Mouse (Mus musculus): ENCODE measurements around the gene Anxa2. TPM values are rescaled to one million over a fixed set of nuclear protein-coding genes. Genes with fewer than 3 reads are reported as not detected.
A peak's percentile ranks its signal among the peaks of the same experiment; 100 is the strongest.

Anxa2 gene
- total and polyA plus RNA-seq, 3 experiments = 7.3 to 56.9 (median 27.3) TPM

GRCm38 (mm10) chr9:69451886-69452810, 1.3 kb upstream of the Anxa2 start:
- TF ChIP-seq GATA2 (IDR thresholded peaks at IDR 0.05; ENCODE audit: borderline replicate concordance, low read depth, low read length) (no peak), CTCF (IDR thresholded peaks at IDR 0.05; ENCODE audit: low read depth, low read length) (no peak), TAL1 (conservative IDR thresholded peaks at IDR 0.05; ENCODE audit: low read depth, low read length) (no peak), GATA1 (IDR thresholded peaks at IDR 0.05; ENCODE audit: borderline replicate concordance, low read length) (no peak), POLR2AphosphoS5 (IDR thresholded peaks at IDR 0.05; ENCODE audit: insufficient replicate concordance, low read depth, low read length) (no peak)
- DNase-seq (ENCODE audit: low spot score) = no peak
- Histone ChIP-seq H3K27me3 (ENCODE audit: insufficient read depth, low read length) (peaks cover 4% of the 10 kb centered on the region; the same call in 1 of the 2 replicates), H3K9me3 (replicated peaks) (no peaks in the 10 kb centered on the region), H3K4me1 (ENCODE audit: insufficient read depth, low read depth, low read length) (peaks cover 55% of the 10 kb centered on the region), H3K36me3 (replicated peaks) (peaks cover 18% of the 10 kb centered on the region), H3K4me3 (ENCODE audit: low read depth, low read length) (no peak overlapping the region)
- ATAC-seq (ENCODE audit: extremely low read depth, insufficient number of reproducible peaks, low FRiP score, poor library complexity, severe bottlenecking) = no peak

- H3K4me1 ChIP-seq (ENCODE audit: insufficient read depth, low read depth, low read length) = peaks cover 72% of the 10 kb centered on the region
- TF ChIP-seq CTCF (IDR thresholded peaks at IDR 0.05; ENCODE audit: low read depth, low read length) (no peak), POLR2AphosphoS5 (IDR thresholded peaks at IDR 0.05; ENCODE audit: insufficient replicate concordance, low read depth, low read length) (no peak), TAL1 (conservative IDR thresholded peaks at IDR 0.05; ENCODE audit: low read depth, low read length) (no peak), GATA2 (IDR thresholded peaks at IDR 0.05; ENCODE audit: borderline replicate concordance, low read depth, low read length) (no peak), GATA1 (IDR thresholded peaks at IDR 0.05; ENCODE audit: borderline replicate concordance, low read length) (no peak)
- H3K9me3 ChIP-seq (replicated peaks) = no peaks in the 10 kb centered on the region
- peaks cover 2% of the 10 kb centered on the region; the same call in 1 of the 2 replicates for H3K27me3 ChIP-seq (ENCODE audit: insufficient read depth, low read length)
- peak; percentile 64 for ATAC-seq (ENCODE audit: extremely low read depth, insufficient number of reproducible peaks, low FRiP score, poor library complexity, severe bottlenecking)
- H3K36me3 ChIP-seq (replicated peaks) = peaks cover 33% of the 10 kb centered on the region
- peak overlapping the region; percentile 75 for H3K4me3 ChIP-seq (ENCODE audit: low read depth, low read length)
- peak; percentile 60 for DNase-seq (ENCODE audit: low spot score)
Observed at GRCm38 (mm10) chr9:69453901-69454666, 664 bp downstream of the Anxa2 start.

- TF ChIP-seq CTCF (IDR thresholded peaks at IDR 0.05; ENCODE audit: low read depth, low read length) = no peak
- TF ChIP-seq TAL1 (conservative IDR thresholded peaks at IDR 0.05; ENCODE audit: low read depth, low read length) = no peak
- no peak for TF ChIP-seq POLR2AphosphoS5 (IDR thresholded peaks at IDR 0.05; ENCODE audit: insufficient replicate concordance, low read depth, low read length)
- Histone ChIP-seq H3K4me3 (ENCODE audit: low read depth, low read length) (peak overlapping the region; percentile 75; the same call in 1 of the 2 replicates), H3K4me1 (ENCODE audit: insufficient read depth, low read depth, low read length) (peaks cover 78% of the 10 kb centered on the region), H3K9me3 (replicated peaks) (no peaks in the 10 kb centered on the region), H3K27me3 (ENCODE audit: insufficient read depth, low read length) (peaks cover 2% of the 10 kb centered on the region; the same call in 1 of the 2 replicates), H3K36me3 (replicated peaks) (peaks cover 39% of the 10 kb centered on the region)
- DNase-seq (ENCODE audit: low spot score) (no peak), ATAC-seq (ENCODE audit: extremely low read depth, insufficient number of reproducible peaks, low FRiP score, poor library complexity, severe bottlenecking) (no peak)
Observed at GRCm38 (mm10) chr9:69454691-69455090, 1.3 kb downstream of the Anxa2 start.

- no peak for DNase-seq (ENCODE audit: low spot score)
- H3K4me3 ChIP-seq (ENCODE audit: low read depth, low read length) = peak overlapping the region; percentile 22; the same call in 1 of the 2 replicates
Observed at GRCm38 (mm10) chr9:69455391-69455790, 2.0 kb downstream of the Anxa2 start.

GRCm38 (mm10) chr9:69456406-69457075, 3.1 kb downstream of the Anxa2 start:
- H3K36me3 ChIP-seq (replicated peaks) = peaks cover 56% of the 10 kb centered on the region
- H3K9me3 ChIP-seq (replicated peaks) = no peaks in the 10 kb centered on the region
- ATAC-seq (ENCODE audit: extremely low read depth, insufficient number of reproducible peaks, low FRiP score, poor library complexity, severe bottlenecking) (no peak), DNase-seq (ENCODE audit: low spot score) (no peak)
- H3K4me3 ChIP-seq (ENCODE audit: low read depth, low read length) = no peak overlapping the region
- peaks cover 82% of the 10 kb centered on the region for H3K4me1 ChIP-seq (ENCODE audit: insufficient read depth, low read depth, low read length)
- H3K27me3 ChIP-seq (ENCODE audit: insufficient read depth, low read length) = peaks cover 2% of the 10 kb centered on the region; the same call in 1 of the 2 replicates
- TF ChIP-seq GATA2 (IDR thresholded peaks at IDR 0.05; ENCODE audit: borderline replicate concordance, low read depth, low read length) (no peak), GATA1 (IDR thresholded peaks at IDR 0.05; ENCODE audit: borderline replicate concordance, low read length) (no peak)

More at GRCm38 (mm10) chr9:69455391-69455790, 2.0 kb downstream of the Anxa2 start:
- Histone ChIP-seq H3K9me3 (replicated peaks) (no peaks in the 10 kb centered on the region), H3K27me3 (ENCODE audit: insufficient read depth, low read length) (peaks cover 2% of the 10 kb centered on the region; the same call in 1 of the 2 replicates), H3K4me1 (ENCODE audit: insufficient read depth, low read depth, low read length) (peaks cover 82% of the 10 kb centered on the region), H3K36me3 (replicated peaks) (peaks cover 46% of the 10 kb centered on the region)
- no peak for ATAC-seq (ENCODE audit: extremely low read depth, insufficient number of reproducible peaks, low FRiP score, poor library complexity, severe bottlenecking)
- TF ChIP-seq TAL1 (conservative IDR thresholded peaks at IDR 0.05; ENCODE audit: low read depth, low read length) (no peak), GATA2 (IDR thresholded peaks at IDR 0.05; ENCODE audit: borderline replicate concordance, low read depth, low read length) (no peak), GATA1 (IDR thresholded peaks at IDR 0.05; ENCODE audit: borderline replicate concordance, low read length) (no peak), POLR2AphosphoS5 (IDR thresholded peaks at IDR 0.05; ENCODE audit: insufficient replicate concordance, low read depth, low read length) (no peak), CTCF (IDR thresholded peaks at IDR 0.05; ENCODE audit: low read depth, low read length) (no peak)

Measured in G1E (cell line).